Mouse (Mus musculus): ENCODE measurements around the gene Hap1.
"Not testable (repeated sequence)": the region's sequence is repeated elsewhere in the genome, so short reads cannot be mapped to it uniquely, and the experiment has no call there.

Hap1 gene

GRCm38 (mm10) chr11:100391081-100391883 lies 35.4 kb upstream of the Hap1 start:
- DNase-seq (ENCODE audit: low read depth, low spot score), result no peak

- DNase-seq (ENCODE audit: low read depth, low spot score), result no peak
These were observed 34.1 kb upstream of the Hap1 start for GRCm38 (mm10) chr11:100389931-100390445.

GRCm38 (mm10) chr11:100388588-100388987 lies 32.7 kb upstream of the Hap1 start:
- DNase-seq (ENCODE audit: low read depth, low spot score), result no peak

- no peak for DNase-seq (ENCODE audit: low read depth, low spot score)
These were observed 31.9 kb upstream of the Hap1 start for GRCm38 (mm10) chr11:100387589-100388375.

- DNase-seq (ENCODE audit: low read depth, low spot score), result no peak
These were observed 31.2 kb upstream of the Hap1 start for GRCm38 (mm10) chr11:100387111-100387510.

- DNase-seq (ENCODE audit: low read depth, low spot score), result no peak
These were observed 30.7 kb upstream of the Hap1 start for GRCm38 (mm10) chr11:100386586-100386985.

GRCm38 (mm10) chr11:100385016-100385415 lies 29.1 kb upstream of the Hap1 start:
- no peak for DNase-seq (ENCODE audit: low read depth, low spot score)

GRCm38 (mm10) chr11:100382682-100383081 lies 26.8 kb upstream of the Hap1 start:
- no peak for DNase-seq (ENCODE audit: low read depth, low spot score)

GRCm38 (mm10) chr11:100379311-100379710 lies 23.4 kb upstream of the Hap1 start:
- no peak for DNase-seq (ENCODE audit: low read depth, low spot score)

- DNase-seq (ENCODE audit: low read depth, low spot score), result no peak
These were observed 22.5 kb upstream of the Hap1 start for GRCm38 (mm10) chr11:100378446-100378845.

- no peak for DNase-seq (ENCODE audit: low read depth, low spot score)
These were observed 22.1 kb upstream of the Hap1 start for GRCm38 (mm10) chr11:100377989-100378388.

GRCm38 (mm10) chr11:100376746-100377389 lies 20.9 kb upstream of the Hap1 start:
- no peak for DNase-seq (ENCODE audit: low read depth, low spot score)

- DNase-seq (ENCODE audit: low read depth, low spot score), result no peak
These were observed 20.1 kb upstream of the Hap1 start for GRCm38 (mm10) chr11:100376005-100376404.

- no peak for DNase-seq (ENCODE audit: low read depth, low spot score)
These were observed 19.2 kb upstream of the Hap1 start for GRCm38 (mm10) chr11:100375127-100375526.

- DNase-seq (ENCODE audit: low read depth, low spot score), result no peak
These were observed 16.1 kb upstream of the Hap1 start for GRCm38 (mm10) chr11:100371981-100372558.

- DNase-seq (ENCODE audit: low read depth, low spot score), result no peak
These were observed 13.9 kb upstream of the Hap1 start for GRCm38 (mm10) chr11:100369822-100370221.

- DNase-seq (ENCODE audit: low read depth, low spot score), result no peak
These were observed 13.2 kb upstream of the Hap1 start for GRCm38 (mm10) chr11:100369145-100369544.

GRCm38 (mm10) chr11:100362979-100363562 lies 7.1 kb upstream of the Hap1 start:
- peak; percentile 57 for DNase-seq (ENCODE audit: low read depth, low spot score)

- peak; percentile 66 for DNase-seq (ENCODE audit: low read depth, low spot score)
These were observed 6.5 kb upstream of the Hap1 start for GRCm38 (mm10) chr11:100362209-100362978.

- DNase-seq (ENCODE audit: low read depth, low spot score), result not testable (repeated sequence)
These were observed 5.1 kb upstream of the Hap1 start for GRCm38 (mm10) chr11:100361059-100361458.
